Mouse (Mus musculus): ENCODE results near the gene Zfp317. TPM values are rescaled to one million over a fixed set of nuclear protein-coding genes. Genes with fewer than 3 reads are reported as not detected.
"Not testable (repeated sequence)": the region's sequence is repeated elsewhere in the genome, so short reads cannot be mapped to it uniquely, and the experiment has no call there.

The Zfp317 gene
- polyA plus RNA-seq, 2 experiments = 19.7 to 21.5 TPM

- Histone ChIP-seq H3K27me3 (ENCODE audit: control insufficient read depth, insufficient read depth, low read length) (no peaks in the 10 kb centered on the region), H3K27ac (replicated peaks; ENCODE audit: low read depth, low read length) (no peak overlapping the region), H3K9me3 (ENCODE audit: control insufficient read depth, low read length) (peaks cover 3% of the 10 kb centered on the region; the same call in 1 of the 2 replicates), H3K9ac (ENCODE audit: low read depth, low read length, severe bottlenecking) (no peak overlapping the region), H3K4me1 (ENCODE audit: control insufficient read depth, insufficient read depth, low read length) (no peaks in the 10 kb centered on the region), H3K36me3 (ENCODE audit: control insufficient read depth, insufficient read depth, low read length) (no peaks in the 10 kb centered on the region), H3K4me2 (replicated peaks; ENCODE audit: low read depth, low read length, severe bottlenecking) (no peak overlapping the region), H3K4me3 (replicated peaks; ENCODE audit: low read length) (no peak overlapping the region)
- no peak for ATAC-seq (ENCODE audit: low FRiP score, low read depth)
- no peak for TF ChIP-seq POLR2A (IDR thresholded peaks at IDR 0.05; ENCODE audit: borderline replicate concordance, extremely low read depth, insufficient read depth, insufficient read length)
- 86% methylated on average over 6 of the region's 6 CpGs for WGBS
- DNase-seq (ENCODE audit: low spot score) = no peak
These were observed 68.4 kb downstream of the Zfp317 start for GRCm38 (mm10) chr9:19690281-19690680.

GRCm38 (mm10) chr9:19691426-19691825 is 69.5 kb downstream of the Zfp317 start:
- H3K4me1 ChIP-seq (ENCODE audit: control insufficient read depth, insufficient read depth, low read length) = no peaks in the 10 kb centered on the region
- no peak for TF ChIP-seq POLR2A (IDR thresholded peaks at IDR 0.05; ENCODE audit: borderline replicate concordance, extremely low read depth, insufficient read depth, insufficient read length)
- H3K27ac ChIP-seq (replicated peaks; ENCODE audit: low read depth, low read length) = no peak overlapping the region
- H3K9ac ChIP-seq (ENCODE audit: low read depth, low read length, severe bottlenecking) = no peak overlapping the region
- DNase-seq (ENCODE audit: low spot score) = no peak
- H3K4me2 ChIP-seq (replicated peaks; ENCODE audit: low read depth, low read length, severe bottlenecking) = no peak overlapping the region
- H3K36me3 ChIP-seq (ENCODE audit: control insufficient read depth, insufficient read depth, low read length) = no peaks in the 10 kb centered on the region
- no peak for ATAC-seq (ENCODE audit: low FRiP score, low read depth)
- H3K9me3 ChIP-seq (ENCODE audit: control insufficient read depth, low read length) = peaks cover 3% of the 10 kb centered on the region; the same call in 1 of the 2 replicates
- H3K4me3 ChIP-seq (replicated peaks; ENCODE audit: low read length) = no peak overlapping the region
- WGBS = 82% methylated on average over 1 of the region's 1 CpGs
- no peaks in the 10 kb centered on the region for H3K27me3 ChIP-seq (ENCODE audit: control insufficient read depth, insufficient read depth, low read length)

GRCm38 (mm10) chr9:19692430-19692829 is 70.5 kb downstream of the Zfp317 start:
- Histone ChIP-seq H3K4me3 (replicated peaks; ENCODE audit: low read length) (no peak overlapping the region), H3K27me3 (ENCODE audit: control insufficient read depth, insufficient read depth, low read length) (no peaks in the 10 kb centered on the region), H3K36me3 (ENCODE audit: control insufficient read depth, insufficient read depth, low read length) (no peaks in the 10 kb centered on the region), H3K9me3 (ENCODE audit: control insufficient read depth, low read length) (peaks cover 3% of the 10 kb centered on the region; the same call in 1 of the 2 replicates), H3K9ac (ENCODE audit: low read depth, low read length, severe bottlenecking) (no peak overlapping the region), H3K4me1 (ENCODE audit: control insufficient read depth, insufficient read depth, low read length) (no peaks in the 10 kb centered on the region), H3K27ac (replicated peaks; ENCODE audit: low read depth, low read length) (no peak overlapping the region), H3K4me2 (replicated peaks; ENCODE audit: low read depth, low read length, severe bottlenecking) (no peak overlapping the region)
- WGBS = 94% methylated on average over 2 of the region's 2 CpGs
- no peak for DNase-seq (ENCODE audit: low spot score)
- TF ChIP-seq POLR2A (IDR thresholded peaks at IDR 0.05; ENCODE audit: borderline replicate concordance, extremely low read depth, insufficient read depth, insufficient read length) = no peak
- ATAC-seq (ENCODE audit: low FRiP score, low read depth) = no peak

DNA sequence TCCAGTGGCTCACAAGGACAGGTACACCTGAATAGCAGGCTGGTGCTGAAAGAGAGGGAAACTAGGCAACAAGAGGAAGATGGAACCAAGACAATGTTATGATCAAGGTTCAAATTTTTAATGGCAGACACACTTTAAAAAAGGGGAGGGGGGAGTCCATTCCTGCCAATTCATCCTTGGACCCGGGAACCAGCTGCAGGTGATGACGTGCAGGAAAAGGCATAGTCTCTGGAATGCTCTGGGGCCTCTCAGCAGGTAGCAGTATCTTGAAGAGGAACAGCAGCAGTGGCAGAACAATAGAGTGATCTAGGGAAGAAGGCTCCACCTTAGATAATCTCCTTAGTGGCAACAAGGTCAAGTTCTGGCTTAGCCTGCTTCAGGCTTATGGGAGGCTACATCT is 72.4 kb downstream of the Zfp317 start:
- ATAC-seq (ENCODE audit: low FRiP score, low read depth); H3K36me3 ChIP-seq (ENCODE audit: control insufficient read depth, insufficient read depth, low read length); H3K4me2 ChIP-seq (replicated peaks; ENCODE audit: low read depth, low read length, severe bottlenecking); H3K27me3 ChIP-seq (ENCODE audit: control insufficient read depth, insufficient read depth, low read length); H3K4me3 ChIP-seq (replicated peaks; ENCODE audit: low read length); DNase-seq (ENCODE audit: low spot score); H3K27ac ChIP-seq (replicated peaks; ENCODE audit: low read depth, low read length); H3K9ac ChIP-seq (ENCODE audit: low read depth, low read length, severe bottlenecking); H3K4me1 ChIP-seq (ENCODE audit: control insufficient read depth, insufficient read depth, low read length); H3K9me3 ChIP-seq (ENCODE audit: control insufficient read depth, low read length): not testable (repeated sequence)
- 55% methylated on average over 2 of the region's 2 CpGs for WGBS

DNA sequence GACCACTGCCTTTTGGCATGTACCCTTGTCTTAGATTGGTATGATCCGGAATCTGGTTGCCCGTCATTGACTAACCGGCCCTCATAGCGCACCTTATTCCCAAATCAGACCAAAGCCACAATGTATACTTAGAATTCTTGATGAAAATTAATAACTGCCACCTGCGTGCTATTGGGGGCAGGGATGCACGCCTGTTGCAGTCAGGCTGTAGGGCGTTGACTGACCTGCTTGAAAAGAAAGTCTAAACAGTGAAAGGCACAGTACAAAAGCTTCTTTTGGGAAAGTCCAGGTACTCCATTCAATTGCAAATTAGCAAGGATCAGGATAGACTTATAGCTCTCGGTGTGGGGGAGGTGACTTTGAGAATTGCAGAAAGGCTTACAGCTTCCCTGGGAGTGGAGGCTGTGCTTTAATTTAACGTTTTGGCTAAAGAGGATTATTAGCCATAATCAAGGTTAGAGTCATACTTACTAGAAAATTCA is 73.0 kb downstream of the Zfp317 start:
- H3K4me1 ChIP-seq (ENCODE audit: control insufficient read depth, insufficient read depth, low read length); DNase-seq (ENCODE audit: low spot score); H3K9ac ChIP-seq (ENCODE audit: low read depth, low read length, severe bottlenecking); H3K4me2 ChIP-seq (replicated peaks; ENCODE audit: low read depth, low read length, severe bottlenecking); H3K27ac ChIP-seq (replicated peaks; ENCODE audit: low read depth, low read length); H3K9me3 ChIP-seq (ENCODE audit: control insufficient read depth, low read length); ATAC-seq (ENCODE audit: low FRiP score, low read depth); H3K4me3 ChIP-seq (replicated peaks; ENCODE audit: low read length); H3K36me3 ChIP-seq (ENCODE audit: control insufficient read depth, insufficient read depth, low read length); H3K27me3 ChIP-seq (ENCODE audit: control insufficient read depth, insufficient read depth, low read length): not testable (repeated sequence)
- 75% methylated on average over 9 of the region's 9 CpGs for WGBS

Other genes starting within 250 kb of the Zfp317 start
- gene Olfr847, start 243.4 kb upstream of the Zfp317 start, polyA plus RNA-seq (2012; rRNA removed) = not detected in 2 replicates
- not detected in 2 replicates for gene Olfr847, start 243.4 kb upstream of the Zfp317 start, polyA plus RNA-seq (2014; fragmentation: Nextera tagmentation; extraction: Ambion mirVana)
- not detected in 2 replicates for gene Olfr849, start 181.8 kb upstream of the Zfp317 start, polyA plus RNA-seq (2012; rRNA removed)
- not detected in 2 replicates for gene Olfr849, start 181.8 kb upstream of the Zfp317 start, polyA plus RNA-seq (2014; fragmentation: Nextera tagmentation; extraction: Ambion mirVana)
- not detected in 2 replicates for gene Olfr850, start 143.9 kb upstream of the Zfp317 start, polyA plus RNA-seq (2012; rRNA removed)
- gene Olfr850, start 143.9 kb upstream of the Zfp317 start, polyA plus RNA-seq (2014; fragmentation: Nextera tagmentation; extraction: Ambion mirVana) = not detected in 2 replicates
- gene Olfr851, start 128.8 kb upstream of the Zfp317 start, polyA plus RNA-seq (2012; rRNA removed) = not detected in 2 replicates
- not detected in 2 replicates for gene Olfr851, start 128.8 kb upstream of the Zfp317 start, polyA plus RNA-seq (2014; fragmentation: Nextera tagmentation; extraction: Ambion mirVana)
- gene Olfr853, start 81.0 kb upstream of the Zfp317 start, polyA plus RNA-seq (2012; rRNA removed) = not detected in 2 replicates
- not detected in 2 replicates for gene Olfr853, start 81.0 kb upstream of the Zfp317 start, polyA plus RNA-seq (2014; fragmentation: Nextera tagmentation; extraction: Ambion mirVana)
- gene Olfr854, start 54.7 kb upstream of the Zfp317 start, polyA plus RNA-seq (2012; rRNA removed) = not detected in 2 replicates
- gene Olfr854, start 54.7 kb upstream of the Zfp317 start, polyA plus RNA-seq (2014; fragmentation: Nextera tagmentation; extraction: Ambion mirVana) = not detected in 2 replicates
- not detected in 2 replicates for gene Olfr855, start 39.5 kb upstream of the Zfp317 start, polyA plus RNA-seq (2012; rRNA removed)
- not detected in 2 replicates for gene Olfr855, start 39.5 kb upstream of the Zfp317 start, polyA plus RNA-seq (2014; fragmentation: Nextera tagmentation; extraction: Ambion mirVana)
- 0.13 TPM in 1 of 2 replicates, not detected in the other for gene Olfr857, start 87.3 kb downstream of the Zfp317 start, polyA plus RNA-seq (2012; rRNA removed)
- gene Olfr857, start 87.3 kb downstream of the Zfp317 start, polyA plus RNA-seq (2014; fragmentation: Nextera tagmentation; extraction: Ambion mirVana) = not detected in 2 replicates
- gene Olfr58, start 158.2 kb downstream of the Zfp317 start, polyA plus RNA-seq (2012; rRNA removed) = 0.03 TPM in 1 of 2 replicates, not detected in the other
- gene Olfr58, start 158.2 kb downstream of the Zfp317 start, polyA plus RNA-seq (2014; fragmentation: Nextera tagmentation; extraction: Ambion mirVana) = not detected in 2 replicates
- gene Olfr859, start 182.8 kb downstream of the Zfp317 start, polyA plus RNA-seq (2012; rRNA removed) = not detected in 2 replicates
- gene Olfr859, start 182.8 kb downstream of the Zfp317 start, polyA plus RNA-seq (2014; fragmentation: Nextera tagmentation; extraction: Ambion mirVana) = not detected in 2 replicates
- not detected in 2 replicates for gene Olfr860, start 227.6 kb downstream of the Zfp317 start, polyA plus RNA-seq (2012; rRNA removed)
- not detected in 2 replicates for gene Olfr860, start 227.6 kb downstream of the Zfp317 start, polyA plus RNA-seq (2014; fragmentation: Nextera tagmentation; extraction: Ambion mirVana)